Mouse (Mus musculus): ENCODE results near the gene Evc2. TPM values are rescaled to one million over a fixed set of nuclear protein-coding genes. Genes with fewer than 3 reads are reported as not detected.

Evc2 gene
- total RNA-seq, 1 experiment: 32.1 TPM

GRCm38 (mm10) chr5:37343962-37344361, 5.7 kb downstream of the Evc2 start:
- peaks cover 0 to 2% of the 10 kb centered on the region in 2 experiments; a peak in 1 of 4 replicates for H3K4me1 ChIP-seq (ENCODE audit: control insufficient read depth in 2 of 2, insufficient read depth in 2 of 2, low read length in 2 of 2, poor library complexity in 1 of 2)
- DNase-seq (ENCODE audit: low read depth, low spot score): no peak
- H3K27ac ChIP-seq (ENCODE audit: insufficient read depth, low read depth, low read length, poor library complexity, severe bottlenecking): no peak overlapping the region
- no peaks in the 10 kb centered on the region for H3K9me3 ChIP-seq (ENCODE audit: control insufficient read depth, insufficient read depth, low read depth, low read length)
- H3K9ac ChIP-seq (ENCODE audit: insufficient read depth, low read depth, low read length, poor library complexity, severe bottlenecking): no peak overlapping the region
- H3K36me3 ChIP-seq (ENCODE audit: control insufficient read depth, insufficient read depth, low read length, poor library complexity, severe bottlenecking): peaks cover 5% of the 10 kb centered on the region; the same call in 1 of the 2 replicates
- no peak for TF ChIP-seq CHD2 (IDR thresholded peaks at IDR 0.05; ENCODE audit: low read depth, low read length)
- TF ChIP-seq ZC3H11A (IDR thresholded peaks at IDR 0.05; ENCODE audit: borderline replicate concordance, low read depth, low read length): no peak
- TF ChIP-seq HCFC1 (IDR thresholded peaks at IDR 0.05; ENCODE audit: borderline replicate concordance, insufficient read depth, low read length): no peak
- no peak for TF ChIP-seq MAFK (IDR thresholded peaks at IDR 0.05; ENCODE audit: insufficient read depth, low read depth, low read length)
- no peak for TF ChIP-seq ZNF384 (IDR thresholded peaks at IDR 0.05; ENCODE audit: low read depth, low read length)
- no peak overlapping the region for H3K4me3 ChIP-seq (ENCODE audit: insufficient read depth in 1 of 2, low read depth in 1 of 2, low read length in 2 of 2, poor library complexity in 1 of 2, severe bottlenecking in 1 of 2)
- in situ Hi-C loops (cut with MboI; ENCODE audit: low sequenced_read_pairs in 2 of 2, unreplicated experiment in 2 of 2): no loop called here

DNA sequence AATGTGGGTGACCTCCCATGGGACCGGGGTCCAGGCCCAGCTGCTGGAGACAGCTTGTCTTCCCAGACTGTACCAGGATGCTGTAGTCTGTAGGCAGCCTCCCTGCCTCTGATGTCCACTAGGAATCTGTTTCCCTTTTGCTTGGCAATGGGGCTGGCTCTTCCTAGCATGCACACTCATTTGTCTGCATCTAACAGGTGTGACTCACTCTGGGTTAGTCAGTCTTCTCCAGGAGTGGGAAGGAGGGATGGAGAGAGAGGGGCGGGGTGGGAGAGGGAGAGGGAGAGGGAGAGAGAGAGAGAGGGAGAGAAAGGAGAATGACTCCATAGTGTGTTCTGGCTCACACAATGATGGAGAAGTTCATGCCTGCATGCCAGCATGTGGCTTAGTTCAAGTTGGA, 13.5 kb downstream of the Evc2 start:
- H3K9ac ChIP-seq (ENCODE audit: insufficient read depth, low read depth, low read length, poor library complexity, severe bottlenecking): no peak overlapping the region
- no peak overlapping the region for H3K27ac ChIP-seq (ENCODE audit: insufficient read depth, low read depth, low read length, poor library complexity, severe bottlenecking)
- no peak overlapping the region for H3K4me3 ChIP-seq (ENCODE audit: insufficient read depth in 1 of 2, low read depth in 1 of 2, low read length in 2 of 2, poor library complexity in 1 of 2, severe bottlenecking in 1 of 2)
- H3K36me3 ChIP-seq (ENCODE audit: control insufficient read depth, insufficient read depth, low read length, poor library complexity, severe bottlenecking): peaks cover 18% of the 10 kb centered on the region
- H3K4me1 ChIP-seq (ENCODE audit: control insufficient read depth in 2 of 2, insufficient read depth in 2 of 2, low read length in 2 of 2, poor library complexity in 1 of 2): no peaks in the 10 kb centered on the region
- in situ Hi-C loops (cut with MboI; ENCODE audit: low sequenced_read_pairs in 2 of 2, unreplicated experiment in 2 of 2): no loop called here
- H3K9me3 ChIP-seq (ENCODE audit: control insufficient read depth, insufficient read depth, low read depth, low read length): no peaks in the 10 kb centered on the region
- DNase-seq (ENCODE audit: low read depth, low spot score): no peak
- no peak for TF ChIP-seq MAFK (IDR thresholded peaks at IDR 0.05; ENCODE audit: insufficient read depth, low read depth, low read length)
- no peak for TF ChIP-seq HCFC1 (IDR thresholded peaks at IDR 0.05; ENCODE audit: borderline replicate concordance, insufficient read depth, low read length)

GRCm38 (mm10) chr5:37354385-37354784, 16.1 kb downstream of the Evc2 start:
- in situ Hi-C loops (cut with MboI; ENCODE audit: low sequenced_read_pairs in 2 of 2, unreplicated experiment in 2 of 2): no loop called here

DNA sequence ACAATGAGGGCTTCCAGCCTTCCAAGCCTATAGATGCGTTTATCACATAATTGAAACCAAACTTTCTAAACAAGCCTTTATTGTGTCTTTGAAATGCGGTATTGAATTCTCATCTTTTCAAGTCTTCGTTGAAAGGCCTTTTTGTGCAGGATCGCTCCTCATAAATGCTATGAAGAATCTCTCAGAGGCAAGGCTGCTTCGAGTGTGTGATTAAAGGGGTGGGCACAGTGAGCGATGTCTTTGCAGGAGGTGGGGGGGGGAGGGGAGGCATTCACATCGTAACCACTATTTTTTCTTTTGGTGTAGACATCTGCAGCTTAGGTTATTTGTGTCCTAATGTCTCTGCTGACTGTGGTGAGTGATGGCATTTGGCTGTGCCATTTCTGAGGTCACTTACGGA, 17.7 kb downstream of the Evc2 start:
- Histone ChIP-seq H3K27ac (ENCODE audit: insufficient read depth, low read depth, low read length, poor library complexity, severe bottlenecking) (no peak overlapping the region), H3K36me3 (ENCODE audit: control insufficient read depth, insufficient read depth, low read length, poor library complexity, severe bottlenecking) (peaks cover 10% of the 10 kb centered on the region), H3K9ac (ENCODE audit: insufficient read depth, low read depth, low read length, poor library complexity, severe bottlenecking) (no peak overlapping the region), H3K4me3 (ENCODE audit: insufficient read depth in 1 of 2, low read depth in 1 of 2, low read length in 2 of 2, poor library complexity in 1 of 2, severe bottlenecking in 1 of 2) (no peak overlapping the region), H3K9me3 (ENCODE audit: control insufficient read depth, insufficient read depth, low read depth, low read length) (no peaks in the 10 kb centered on the region), H3K4me1 (ENCODE audit: control insufficient read depth in 2 of 2, insufficient read depth in 2 of 2, low read length in 2 of 2, poor library complexity in 1 of 2) (no peaks in the 10 kb centered on the region)
- no peak for TF ChIP-seq ZC3H11A (IDR thresholded peaks at IDR 0.05; ENCODE audit: borderline replicate concordance, low read depth, low read length)
- no peak for TF ChIP-seq HCFC1 (IDR thresholded peaks at IDR 0.05; ENCODE audit: borderline replicate concordance, insufficient read depth, low read length)
- TF ChIP-seq MAFK (IDR thresholded peaks at IDR 0.05; ENCODE audit: insufficient read depth, low read depth, low read length): no peak
- no peak for TF ChIP-seq CHD2 (IDR thresholded peaks at IDR 0.05; ENCODE audit: low read depth, low read length)
- TF ChIP-seq ZNF384 (IDR thresholded peaks at IDR 0.05; ENCODE audit: low read depth, low read length): no peak
- in situ Hi-C loops (cut with MboI; ENCODE audit: low sequenced_read_pairs in 2 of 2, unreplicated experiment in 2 of 2): no loop called here
- no peak for DNase-seq (ENCODE audit: low read depth, low spot score)

More at GRCm38 (mm10) chr5:37354385-37354784, 16.1 kb downstream of the Evc2 start:
- TF ChIP-seq HCFC1 (IDR thresholded peaks at IDR 0.05; ENCODE audit: borderline replicate concordance, insufficient read depth, low read length) (no peak), ZC3H11A (IDR thresholded peaks at IDR 0.05; ENCODE audit: borderline replicate concordance, low read depth, low read length) (no peak), MAFK (IDR thresholded peaks at IDR 0.05; ENCODE audit: insufficient read depth, low read depth, low read length) (no peak), CHD2 (IDR thresholded peaks at IDR 0.05; ENCODE audit: low read depth, low read length) (no peak), ZNF384 (IDR thresholded peaks at IDR 0.05; ENCODE audit: low read depth, low read length) (no peak)
- Histone ChIP-seq H3K9ac (ENCODE audit: insufficient read depth, low read depth, low read length, poor library complexity, severe bottlenecking) (no peak overlapping the region), H3K9me3 (ENCODE audit: control insufficient read depth, insufficient read depth, low read depth, low read length) (no peaks in the 10 kb centered on the region), H3K4me3 (ENCODE audit: insufficient read depth in 1 of 2, low read depth in 1 of 2, low read length in 2 of 2, poor library complexity in 1 of 2, severe bottlenecking in 1 of 2) (no peak overlapping the region), H3K36me3 (ENCODE audit: control insufficient read depth, insufficient read depth, low read length, poor library complexity, severe bottlenecking) (peaks cover 17% of the 10 kb centered on the region), H3K27ac (ENCODE audit: insufficient read depth, low read depth, low read length, poor library complexity, severe bottlenecking) (no peak overlapping the region), H3K4me1 (ENCODE audit: control insufficient read depth in 2 of 2, insufficient read depth in 2 of 2, low read length in 2 of 2, poor library complexity in 1 of 2) (no peaks in the 10 kb centered on the region)
- DNase-seq (ENCODE audit: low read depth, low spot score): no peak

GRCm38 (mm10) chr5:37362618-37363017, 24.3 kb downstream of the Evc2 start:
- no peak for DNase-seq (ENCODE audit: low read depth, low spot score)
- H3K4me3 ChIP-seq (ENCODE audit: insufficient read depth in 1 of 2, low read depth in 1 of 2, low read length in 2 of 2, poor library complexity in 1 of 2, severe bottlenecking in 1 of 2): no peak overlapping the region
- no peaks in the 10 kb centered on the region for H3K9me3 ChIP-seq (ENCODE audit: control insufficient read depth, insufficient read depth, low read depth, low read length)
- H3K4me1 ChIP-seq (ENCODE audit: control insufficient read depth in 2 of 2, insufficient read depth in 2 of 2, low read length in 2 of 2, poor library complexity in 1 of 2): no peaks in the 10 kb centered on the region; a peak in 1 of 4 replicates
- in situ Hi-C loops (cut with MboI; ENCODE audit: low sequenced_read_pairs in 2 of 2, unreplicated experiment in 2 of 2): no loop called here
- no peak overlapping the region for H3K27ac ChIP-seq (ENCODE audit: insufficient read depth, low read depth, low read length, poor library complexity, severe bottlenecking)
- no peak for TF ChIP-seq MAFK (IDR thresholded peaks at IDR 0.05; ENCODE audit: insufficient read depth, low read depth, low read length)
- no peak for TF ChIP-seq HCFC1 (IDR thresholded peaks at IDR 0.05; ENCODE audit: borderline replicate concordance, insufficient read depth, low read length)
- no peak for TF ChIP-seq ZNF384 (IDR thresholded peaks at IDR 0.05; ENCODE audit: low read depth, low read length)
- TF ChIP-seq ZC3H11A (IDR thresholded peaks at IDR 0.05; ENCODE audit: borderline replicate concordance, low read depth, low read length): no peak
- no peak for TF ChIP-seq CHD2 (IDR thresholded peaks at IDR 0.05; ENCODE audit: low read depth, low read length)
- no peak overlapping the region for H3K9ac ChIP-seq (ENCODE audit: insufficient read depth, low read depth, low read length, poor library complexity, severe bottlenecking)
- H3K36me3 ChIP-seq (ENCODE audit: control insufficient read depth, insufficient read depth, low read length, poor library complexity, severe bottlenecking): peaks cover 6% of the 10 kb centered on the region; the same call in 1 of the 2 replicates

Measured in ES-E14 (cell line).